Mouse (Mus musculus): ENCODE results near the gene Cul1. TPM values are rescaled to one million over a fixed set of nuclear protein-coding genes. Genes with fewer than 3 reads are reported as not detected.

Gene Cul1
- polyA plus RNA-seq, 1 experiment from 2014 or later = 95.9 TPM

DNA sequence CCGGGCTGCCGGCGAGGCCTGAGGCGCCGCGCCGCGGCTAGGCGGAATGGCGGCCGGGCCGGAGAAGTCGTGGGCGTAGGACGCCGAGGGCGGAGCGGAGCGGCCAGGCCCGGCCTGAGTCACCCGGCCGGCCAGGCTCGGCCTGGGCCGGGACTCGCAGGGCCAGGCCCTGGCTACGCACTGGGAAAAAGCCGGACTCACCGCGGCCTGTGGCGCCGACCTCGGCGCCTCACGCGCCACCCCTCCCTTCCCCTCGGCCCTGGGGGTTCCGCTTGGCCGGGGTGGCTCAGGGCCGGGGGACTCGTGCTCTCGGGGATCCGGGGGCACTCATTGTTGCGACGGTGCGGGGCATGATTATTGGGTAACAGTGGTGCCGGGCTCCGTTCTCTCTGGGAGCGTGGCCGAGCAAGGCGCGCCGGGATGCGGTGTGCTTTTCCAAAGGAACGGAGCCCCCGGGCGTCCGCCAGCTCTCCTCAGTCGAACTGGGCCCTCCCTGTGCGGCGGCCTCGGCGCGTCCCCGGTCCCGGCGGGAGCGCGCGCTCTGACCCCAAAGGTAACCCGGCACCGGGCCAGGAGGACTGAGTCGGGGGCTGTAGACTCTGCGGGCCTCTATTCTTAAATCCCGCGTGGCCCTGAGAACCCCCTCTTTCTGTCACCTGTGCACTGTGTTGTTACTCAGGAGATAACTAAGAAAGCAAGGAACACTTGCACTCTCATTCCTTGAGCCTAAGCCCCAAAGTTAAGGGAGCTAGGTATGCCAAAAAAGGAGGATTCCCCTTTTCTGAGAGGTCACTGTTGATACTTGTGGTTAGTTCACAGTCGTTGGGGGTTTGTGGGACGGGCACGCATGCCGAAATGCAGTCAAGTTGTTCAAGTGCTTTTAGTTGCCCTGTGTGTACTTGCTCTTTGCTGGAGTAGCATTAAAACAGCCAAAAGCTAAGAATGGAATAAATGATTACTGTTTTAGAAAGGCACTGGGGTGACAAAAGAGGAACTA is 1.7 kb downstream of the Cul1 start:
- peak overlapping the region; percentile 81 to 97 for H3K27ac ChIP-seq (replicated peaks in 1 of 2; ENCODE audit: control insufficient read depth in 1 of 2, insufficient read depth in 1 of 2, low read depth in 2 of 2, low read length in 2 of 2)
- peak overlapping the region; percentile 99 for H3K9ac ChIP-seq (ENCODE audit: low read length)
- peak overlapping the region; percentile 77 for H3K4me2 ChIP-seq (ENCODE audit: low read length)
- H3K9me3 ChIP-seq (ENCODE audit: control insufficient read depth, low read length) = no peaks in the 10 kb centered on the region
- ATAC-seq (ENCODE audit: insufficient number of reproducible peaks, insufficient read depth, low FRiP score, low read depth) = peak; percentile 84
- peak overlapping the region; percentile 73 to 83 for H3K4me3 ChIP-seq (ENCODE audit: control insufficient read depth in 1 of 2, insufficient read depth in 1 of 2, low read depth in 1 of 2, low read length in 2 of 2)
- no peaks in the 10 kb centered on the region for H3K36me3 ChIP-seq (ENCODE audit: control insufficient read depth, insufficient read depth, low read length)
- no peaks in the 10 kb centered on the region for H3K27me3 ChIP-seq (ENCODE audit: control insufficient read depth, insufficient read depth, low read length)
- WGBS = under 1% methylated on average over 70 of the region's 79 CpGs
- H3K4me1 ChIP-seq (ENCODE audit: control insufficient read depth in 2 of 2, insufficient read depth in 2 of 2, low read length in 2 of 2) = peaks cover 0 to 24% of the 10 kb centered on the region in 2 experiments; a peak in 2 of 4 replicates

DNA sequence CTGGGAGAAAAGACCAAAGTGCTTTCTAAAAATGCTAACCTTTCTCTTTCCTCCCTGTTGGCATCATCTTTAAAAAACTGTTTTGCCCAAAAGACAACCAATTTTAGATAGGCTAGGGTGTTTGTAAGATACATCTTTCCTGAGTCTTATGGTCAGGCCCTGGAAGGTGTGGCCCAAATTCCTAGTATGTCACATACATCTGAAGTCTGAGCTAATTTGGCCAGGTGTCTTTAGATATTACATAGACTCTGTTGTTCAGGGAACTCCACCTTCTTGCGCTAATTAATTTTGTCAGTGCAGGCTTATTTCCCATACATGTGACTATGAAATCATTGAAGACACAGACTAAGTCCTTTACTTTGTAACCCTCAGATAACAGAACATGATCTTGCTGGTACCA is 2.6 kb downstream of the Cul1 start:
- Histone ChIP-seq H3K27ac (replicated peaks in 1 of 2; ENCODE audit: control insufficient read depth in 1 of 2, insufficient read depth in 1 of 2, low read depth in 2 of 2, low read length in 2 of 2) (no peak overlapping the region), H3K4me2 (ENCODE audit: low read length) (peak overlapping the region; percentile 77), H3K27me3 (ENCODE audit: control insufficient read depth, insufficient read depth, low read length) (no peaks in the 10 kb centered on the region), H3K9ac (ENCODE audit: low read length) (peak overlapping the region; percentile 99; the same call in 1 of the 2 replicates), H3K36me3 (ENCODE audit: control insufficient read depth, insufficient read depth, low read length) (no peaks in the 10 kb centered on the region), H3K9me3 (ENCODE audit: control insufficient read depth, low read length) (no peaks in the 10 kb centered on the region), H3K4me3 (ENCODE audit: control insufficient read depth in 1 of 2, insufficient read depth in 1 of 2, low read depth in 1 of 2, low read length in 2 of 2) (peak overlapping the region in 1 of 2 experiments; percentile 73; a peak in 2 of 4 replicates), H3K4me1 (ENCODE audit: control insufficient read depth in 2 of 2, insufficient read depth in 2 of 2, low read length in 2 of 2) (peaks cover 0 to 24% of the 10 kb centered on the region in 2 experiments; a peak in 2 of 4 replicates)
- ATAC-seq (ENCODE audit: insufficient number of reproducible peaks, insufficient read depth, low FRiP score, low read depth) = no peak
- 88% methylated on average over 1 of the region's 1 CpGs for WGBS

DNA sequence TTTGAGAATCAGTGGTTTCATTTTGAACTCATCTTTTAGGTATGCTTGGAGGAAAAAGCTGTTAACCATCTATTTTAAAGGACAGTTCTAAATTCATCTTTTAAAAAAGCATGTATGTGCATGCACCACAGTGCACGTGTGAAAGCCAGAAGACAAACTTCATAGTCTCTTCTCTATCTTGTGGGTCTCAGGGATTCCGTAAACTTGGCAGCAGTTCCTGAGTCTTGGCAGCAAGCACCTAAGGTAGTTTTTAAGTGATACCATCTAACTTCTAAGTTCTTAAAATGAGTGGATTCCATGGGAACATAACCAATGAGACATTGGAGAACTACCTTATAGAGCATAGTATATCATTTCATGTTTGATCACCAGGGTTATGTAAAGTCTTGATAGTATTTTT is 3.7 kb downstream of the Cul1 start:
- Histone ChIP-seq H3K36me3 (ENCODE audit: control insufficient read depth, insufficient read depth, low read length) (no peaks in the 10 kb centered on the region), H3K4me2 (ENCODE audit: low read length) (no peak overlapping the region), H3K27ac (replicated peaks in 1 of 2; ENCODE audit: control insufficient read depth in 1 of 2, insufficient read depth in 1 of 2, low read depth in 2 of 2, low read length in 2 of 2) (no peak overlapping the region), H3K4me1 (ENCODE audit: control insufficient read depth in 2 of 2, insufficient read depth in 2 of 2, low read length in 2 of 2) (peaks cover 0 to 24% of the 10 kb centered on the region in 2 experiments; a peak in 2 of 4 replicates), H3K4me3 (ENCODE audit: control insufficient read depth in 1 of 2, insufficient read depth in 1 of 2, low read depth in 1 of 2, low read length in 2 of 2) (no peak overlapping the region), H3K9ac (ENCODE audit: low read length) (no peak overlapping the region), H3K27me3 (ENCODE audit: control insufficient read depth, insufficient read depth, low read length) (no peaks in the 10 kb centered on the region), H3K9me3 (ENCODE audit: control insufficient read depth, low read length) (no peaks in the 10 kb centered on the region)
- 49% methylated on average over 2 of the region's 2 CpGs for WGBS
- no peak for ATAC-seq (ENCODE audit: insufficient number of reproducible peaks, insufficient read depth, low FRiP score, low read depth)

DNA sequence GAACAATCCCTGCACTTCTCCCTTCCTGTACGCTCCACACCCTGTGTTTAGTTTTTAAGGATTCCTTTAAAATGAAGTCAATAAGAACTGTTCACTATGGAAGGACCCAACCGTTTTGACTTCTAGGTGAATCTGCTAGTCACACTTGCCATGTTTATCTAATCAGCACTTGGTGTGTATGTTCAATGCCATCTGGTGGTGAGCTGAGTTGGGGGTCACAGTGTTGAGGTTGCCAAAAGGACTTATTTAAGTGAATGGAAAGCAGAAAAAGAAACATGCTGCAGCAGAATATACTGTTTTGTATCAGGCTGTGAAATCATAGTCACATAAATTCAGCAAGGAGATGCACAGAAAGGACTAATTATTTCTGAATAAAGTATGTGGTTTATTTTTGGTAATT is 12.2 kb downstream of the Cul1 start:
- H3K36me3 ChIP-seq (ENCODE audit: control insufficient read depth, insufficient read depth, low read length) = peaks cover 4% of the 10 kb centered on the region; the same call in 1 of the 2 replicates
- H3K9ac ChIP-seq (ENCODE audit: low read length) = no peak overlapping the region
- no peaks in the 10 kb centered on the region for H3K4me1 ChIP-seq (ENCODE audit: control insufficient read depth in 2 of 2, insufficient read depth in 2 of 2, low read length in 2 of 2)
- no peaks in the 10 kb centered on the region for H3K27me3 ChIP-seq (ENCODE audit: control insufficient read depth, insufficient read depth, low read length)
- no peak overlapping the region for H3K4me2 ChIP-seq (ENCODE audit: low read length)
- H3K9me3 ChIP-seq (ENCODE audit: control insufficient read depth, low read length) = peaks cover 5% of the 10 kb centered on the region; the same call in 1 of the 2 replicates
- 44% methylated on average over 2 of the region's 2 CpGs for WGBS
- no peak for ATAC-seq (ENCODE audit: insufficient number of reproducible peaks, insufficient read depth, low FRiP score, low read depth)
- H3K27ac ChIP-seq (replicated peaks in 1 of 2; ENCODE audit: control insufficient read depth in 1 of 2, insufficient read depth in 1 of 2, low read depth in 2 of 2, low read length in 2 of 2) = no peak overlapping the region
- no peak overlapping the region for H3K4me3 ChIP-seq (ENCODE audit: control insufficient read depth in 1 of 2, insufficient read depth in 1 of 2, low read depth in 1 of 2, low read length in 2 of 2)

DNA sequence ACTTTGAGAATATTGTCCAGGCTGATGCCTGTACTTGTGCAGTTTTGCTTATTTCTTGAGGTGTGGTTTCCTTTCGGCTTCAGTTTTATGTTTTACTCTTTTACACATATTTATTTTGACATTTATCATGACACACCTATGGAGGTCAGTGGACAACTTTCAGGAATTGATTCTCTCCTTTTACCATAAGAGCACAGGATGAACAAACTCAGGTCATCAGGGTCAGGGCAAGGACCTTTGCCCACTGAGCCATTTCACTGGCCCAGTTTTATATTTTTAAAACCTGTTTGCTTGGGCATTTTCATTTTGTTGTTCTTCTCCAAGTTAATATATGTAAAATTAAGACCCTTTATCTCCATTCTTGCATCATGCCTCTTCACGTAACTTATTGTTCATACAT is 13.3 kb downstream of the Cul1 start:
- H3K9me3 ChIP-seq (ENCODE audit: control insufficient read depth, low read length) = peaks cover 5% of the 10 kb centered on the region; the same call in 1 of the 2 replicates
- no peak overlapping the region for H3K27ac ChIP-seq (replicated peaks in 1 of 2; ENCODE audit: control insufficient read depth in 1 of 2, insufficient read depth in 1 of 2, low read depth in 2 of 2, low read length in 2 of 2)
- peaks cover 4% of the 10 kb centered on the region; the same call in 1 of the 2 replicates for H3K36me3 ChIP-seq (ENCODE audit: control insufficient read depth, insufficient read depth, low read length)
- no peak overlapping the region for H3K9ac ChIP-seq (ENCODE audit: low read length)
- H3K4me1 ChIP-seq (ENCODE audit: control insufficient read depth in 2 of 2, insufficient read depth in 2 of 2, low read length in 2 of 2) = 0 out of 4 replicates have a peak, but pooled peaks cover 0 to 4% of the 10 kb centered on the region in 2 experiments
- no peak overlapping the region for H3K4me3 ChIP-seq (ENCODE audit: control insufficient read depth in 1 of 2, insufficient read depth in 1 of 2, low read depth in 1 of 2, low read length in 2 of 2)
- no peak overlapping the region for H3K4me2 ChIP-seq (ENCODE audit: low read length)
- WGBS = 93% methylated on average over 2 of the region's 2 CpGs
- no peaks in the 10 kb centered on the region for H3K27me3 ChIP-seq (ENCODE audit: control insufficient read depth, insufficient read depth, low read length)
- ATAC-seq (ENCODE audit: insufficient number of reproducible peaks, insufficient read depth, low FRiP score, low read depth) = no peak

DNA sequence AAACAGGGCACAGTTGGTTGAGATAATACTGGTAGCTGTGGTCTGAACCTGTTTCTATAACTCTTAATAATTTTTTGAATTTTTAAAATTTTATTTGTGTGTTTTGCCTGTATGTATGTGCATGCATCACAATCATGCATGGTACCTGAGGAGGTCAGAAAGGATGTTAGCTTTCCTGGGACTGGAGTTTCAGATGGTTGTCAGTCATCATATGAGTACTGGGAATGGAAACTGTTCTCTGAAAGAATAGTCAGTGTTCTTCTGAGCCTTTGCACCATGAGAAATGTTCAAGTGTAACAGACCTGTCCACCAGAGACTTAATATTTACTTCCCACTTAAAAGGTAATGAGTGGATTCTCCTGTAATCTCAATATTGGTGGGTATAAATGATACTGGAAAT is 13.9 kb downstream of the Cul1 start:
- Histone ChIP-seq H3K9ac (ENCODE audit: low read length) (no peak overlapping the region), H3K27me3 (ENCODE audit: control insufficient read depth, insufficient read depth, low read length) (no peaks in the 10 kb centered on the region), H3K36me3 (ENCODE audit: control insufficient read depth, insufficient read depth, low read length) (peaks cover 4% of the 10 kb centered on the region; the same call in 1 of the 2 replicates), H3K4me1 (ENCODE audit: control insufficient read depth in 2 of 2, insufficient read depth in 2 of 2, low read length in 2 of 2) (peaks cover 0 to 4% of the 10 kb centered on the region in 2 experiments; a peak in 1 of 4 replicates), H3K4me3 (ENCODE audit: control insufficient read depth in 1 of 2, insufficient read depth in 1 of 2, low read depth in 1 of 2, low read length in 2 of 2) (no peak overlapping the region), H3K9me3 (ENCODE audit: control insufficient read depth, low read length) (peaks cover 5% of the 10 kb centered on the region; the same call in 1 of the 2 replicates), H3K4me2 (ENCODE audit: low read length) (no peak overlapping the region), H3K27ac (replicated peaks in 1 of 2; ENCODE audit: control insufficient read depth in 1 of 2, insufficient read depth in 1 of 2, low read depth in 2 of 2, low read length in 2 of 2) (no peak overlapping the region)
- no peak for ATAC-seq (ENCODE audit: insufficient number of reproducible peaks, insufficient read depth, low FRiP score, low read depth)

DNA sequence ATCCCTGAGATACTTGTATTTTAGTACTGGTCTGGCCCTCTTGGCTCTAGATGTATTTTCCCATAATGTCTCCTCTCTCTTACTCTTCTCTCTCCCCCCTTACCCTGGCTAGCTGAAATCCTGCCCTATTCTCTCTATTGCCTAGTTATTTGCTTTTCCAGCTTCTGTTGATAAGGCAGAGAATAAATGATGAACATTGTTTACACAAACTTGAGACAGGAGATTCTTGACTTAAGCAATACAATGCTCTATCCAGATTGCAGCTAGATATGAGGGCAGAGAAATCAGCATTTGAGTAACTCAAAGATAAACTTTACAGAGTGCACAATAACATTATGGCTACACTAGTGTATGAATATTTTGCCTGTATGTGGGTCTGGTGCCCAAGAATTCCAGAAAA is 16.6 kb downstream of the Cul1 start:
- Histone ChIP-seq H3K27me3 (ENCODE audit: control insufficient read depth, insufficient read depth, low read length) (no peaks in the 10 kb centered on the region), H3K4me1 (ENCODE audit: control insufficient read depth in 2 of 2, insufficient read depth in 2 of 2, low read length in 2 of 2) (peaks cover 0 to 8% of the 10 kb centered on the region in 2 experiments; a peak in 1 of 4 replicates), H3K4me3 (ENCODE audit: control insufficient read depth in 1 of 2, insufficient read depth in 1 of 2, low read depth in 1 of 2, low read length in 2 of 2) (no peak overlapping the region), H3K27ac (replicated peaks in 1 of 2; ENCODE audit: control insufficient read depth in 1 of 2, insufficient read depth in 1 of 2, low read depth in 2 of 2, low read length in 2 of 2) (no peak overlapping the region), H3K4me2 (ENCODE audit: low read length) (no peak overlapping the region), H3K9ac (ENCODE audit: low read length) (no peak overlapping the region), H3K9me3 (ENCODE audit: control insufficient read depth, low read length) (peaks cover 5% of the 10 kb centered on the region; the same call in 1 of the 2 replicates), H3K36me3 (ENCODE audit: control insufficient read depth, insufficient read depth, low read length) (peaks cover 4% of the 10 kb centered on the region; the same call in 1 of the 2 replicates)
- no peak for ATAC-seq (ENCODE audit: insufficient number of reproducible peaks, insufficient read depth, low FRiP score, low read depth)

Data from heart, embryonic 14.5 days (tissue).